Mouse (Mus musculus) sigmoid colon, adult 10 weeks (tissue): ENCODE results near the gene Litaf. TPM values are rescaled to one million over a fixed set of nuclear protein-coding genes. Genes with fewer than 3 reads are reported as not detected.

Source experiments
- polyA plus RNA-seq: library from polyadenylated mRNA; stranded (reverse); fragments of 350-450 nt; fragmentation: Illumina TruSeq; extraction: RNeasy Lipid Tissue Mini Kit (QIAGEN cat#74804); gene quantifications from one replicate; pipeline ENCODE4 v1.2.3, GENCODE M21; 2014; ENCODE audit warnings: low read depth, low replicate concordance

Gene Litaf
- 104 TPM for polyA plus RNA-seq

DNA sequence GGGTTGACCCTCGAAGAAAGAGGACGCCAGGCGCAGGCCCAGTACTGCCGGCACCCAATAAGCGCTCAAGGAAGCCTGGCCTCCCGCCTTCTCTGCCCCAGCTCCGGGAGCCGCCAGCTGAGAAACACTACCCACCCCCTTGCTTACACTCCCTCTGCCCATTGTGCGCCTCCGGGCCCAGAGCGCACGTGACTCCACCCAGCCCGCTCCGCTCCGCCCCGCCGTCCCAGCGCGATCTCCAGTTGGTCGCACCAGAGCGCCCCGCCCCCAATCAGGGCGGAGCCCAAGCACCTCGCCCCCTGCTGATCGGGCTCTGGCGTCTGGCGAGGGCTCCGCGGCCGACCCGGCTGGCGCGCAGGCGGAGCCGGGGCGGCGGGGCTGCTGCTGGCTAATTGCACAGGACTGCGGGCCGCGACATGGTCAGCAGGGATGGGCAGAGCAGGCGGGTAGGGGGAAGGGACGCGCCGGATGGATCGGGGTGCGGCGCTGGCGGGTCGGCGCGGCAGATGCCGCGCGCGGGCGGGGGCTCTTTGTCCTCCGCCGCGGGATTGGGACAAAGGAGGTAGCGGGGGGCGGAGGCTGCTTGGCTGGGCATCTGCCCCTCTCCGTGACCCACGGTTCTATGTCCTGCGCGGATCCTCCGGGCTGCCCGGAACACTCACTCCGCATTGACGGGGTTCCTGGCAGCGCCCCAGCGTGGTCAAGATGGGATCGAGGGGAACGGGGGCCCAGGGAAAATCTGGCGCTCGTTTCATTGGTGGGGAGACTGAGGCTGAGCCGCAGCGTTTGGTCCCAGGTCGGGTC, at the start of gene Litaf:
Gene Litaf, minus strand, starts transcription at position 129 of the 804 bp plus-strand sequence.

GRCm38 (mm10) chr16:11060645-11061044, 5.3 kb downstream of the Litaf start, which contains the start of gene Snn:
Gene Snn (plus strand): TSS chr16:11060945.

Other genes with a start within 250 kb of the Litaf start
- 0.50 TPM for gene Rmi2, start 231.1 kb downstream of the Litaf start, polyA plus RNA-seq
- gene Snn, start 5.2 kb downstream of the Litaf start, polyA plus RNA-seq: 7.1 TPM
- 28.1 TPM for gene Txndc11, start 68.5 kb upstream of the Litaf start, polyA plus RNA-seq
- gene Zc3h7a, start 110.2 kb upstream of the Litaf start, polyA plus RNA-seq: 747 TPM
- gene Rsl1d1, start 137.2 kb upstream of the Litaf start, polyA plus RNA-seq: 179 TPM
- 312 TPM for gene Gspt1, start 188.2 kb upstream of the Litaf start, polyA plus RNA-seq
- 1.2 TPM for gene Tnfrsf17, start 247.7 kb upstream of the Litaf start, polyA plus RNA-seq